13 mouse cellular contexts compared by ENCODE assay signal in genomic region chr5:63823362-63824332, GRCm38 (mm10). TPM values are rescaled to one million over a fixed set of nuclear protein-coding genes. Genes with fewer than 3 reads are reported as not detected.
A peak's percentile ranks its signal among the peaks of the same experiment; 100 is the strongest.
DNase-seq lines count a peak whose midpoint lies in the region; ATAC-seq and TF ChIP-seq lines count a peak whose summit lies in the region.
"Had no signal": no experiment of that assay in that cellular context is flagged by ENCODE, and none has a peak within 500 bp of the region (broad histone marks: within the 10 kb centered on the region; RNA-seq: fewer than 3 reads in every experiment).

No protein-coding gene starts in this region.

- WGBS in lung, postnatal 0 days, result 53% methylated on average over 10 of the region's 10 CpGs

- H3K36me3 ChIP-seq in lung, postnatal 0 days (ENCODE audit: insufficient read depth, low read length), result no peaks in the 10 kb centered on the region
- H3K36me3 ChIP-seq: hindbrain, embryonic 10.5 days had no signal

- no peak overlapping the region for H3K9ac ChIP-seq in lung, postnatal 0 days (replicated peaks; ENCODE audit: low read depth)

- TF ChIP-seq CTCF in lung, postnatal 0 days (IDR thresholded peaks at IDR 0.05), result no peak

- ATAC-seq in lung, postnatal 0 days, result peak; percentile 27; the same call in 1 of the 2 replicates
- no peak for ATAC-seq in monocyte, adult 5-6 weeks (replicated peaks; ENCODE audit: insufficient number of reproducible peaks, low FRiP score, low TSS enrichment, poor library complexity, severe bottlenecking)

- TF ChIP-seq EP300 in lung, postnatal 0 days (IDR thresholded peaks at IDR 0.05), result no peak

- H3K9me3 ChIP-seq in lung, postnatal 0 days (ENCODE audit: low read length), result no peaks in the 10 kb centered on the region
- H3K9me3 ChIP-seq: hindbrain, embryonic 10.5 days; megakaryocyte, embryonic 14.5 days had no signal

- H3K27me3 ChIP-seq in lung, postnatal 0 days (replicated peaks; ENCODE audit: insufficient read depth, low read length), result no peaks in the 10 kb centered on the region
- H3K27me3 ChIP-seq: megakaryocyte, embryonic 14.5 days had no signal

- H3K4me2 ChIP-seq in lung, postnatal 0 days (replicated peaks; ENCODE audit: low read depth, low read length), result no peak overlapping the region

- DNase-seq in urinary bladder, postnatal 25 days (ENCODE audit: low spot score), result peak; percentile 35
- DNase-seq in urinary bladder, postnatal 4 days (ENCODE audit: low spot score in 2 of 2), result no peak
- DNase-seq in kidney, postnatal 10 days, result peak; percentile 71
- DNase-seq in lung, postnatal 0 days (ENCODE audit: low spot score), result peak; percentile 62
- no peak for DNase-seq in gastrocnemius, adult 8-10 months (ENCODE audit: low spot score in 2 of 2)
- no peak for DNase-seq in layer of hippocampus, adult 11-12 months (ENCODE audit: low spot score)
- no peak for DNase-seq in cerebellum, postnatal 10 days
- DNase-seq: left cerebral cortex, postnatal 4 days; spleen, adult 18-20 months; thymus, adult 2 months had no signal

- H3K27ac ChIP-seq in lung, postnatal 0 days (ENCODE audit: low read length), result peak overlapping the region; percentile 21; the same call in 1 of the 2 replicates
- H3K27ac ChIP-seq: hindbrain, embryonic 10.5 days had no signal

- H3K4me3 ChIP-seq in lung, postnatal 0 days (ENCODE audit: low read depth, low read length), result no peak overlapping the region
- H3K4me3 ChIP-seq: hindbrain, embryonic 10.5 days; megakaryocyte, embryonic 14.5 days had no signal

- H3K4me1 ChIP-seq in lung, postnatal 0 days (ENCODE audit: insufficient read depth, low read depth, low read length), result no peaks in the 10 kb centered on the region; the same call in 1 of the 2 replicates
- H3K4me1 ChIP-seq: megakaryocyte, embryonic 14.5 days had no signal

RNA-seq across cellular contexts. Expression of gene 0610040J01Rik, which starts 11.5 kb away (rescaled TPM):
- polyA plus RNA-seq in lung, postnatal 0 days (2015; fragmentation: Nextera tagmentation; extraction: Ambion mirVana), result 21.5 and 23.2 TPM in 2 replicates
- 10 to 100 TPM; 13.8 to 20.0 (median 14.3) TPM for total RNA-seq in gastrocnemius, adult 8-10 months (2022)
- total RNA-seq in monocyte, adult 5-6 weeks (2017), result 1.5 to 7.6 TPM (median 1.8 TPM) in 3 replicates

Comparison
In these comparisons a context has a peak if more than half of its experiments do, and no peak if none do; other contexts are left out.
1. DNase-seq: peak in urinary bladder, postnatal 25 days (single experiment), kidney, postnatal 10 days (single experiment) and lung, postnatal 0 days (single experiment); none in urinary bladder, postnatal 4 days (0 of 2), gastrocnemius, adult 8-10 months (0 of 2), layer of hippocampus, adult 11-12 months (single experiment) and cerebellum, postnatal 10 days (0 of 2).